Comparison of ENCODE assay signal across 13 mouse cellular contexts in genomic region chr14:52622184-52622583, GRCm38 (mm10).
DNase-seq lines count a peak whose midpoint lies in the region; ATAC-seq and TF ChIP-seq lines count a peak whose summit lies in the region.
"Had no signal": no experiment of that assay in that cellular context is flagged by ENCODE, and none has a peak within 500 bp of the region (broad histone marks: within the 10 kb centered on the region; RNA-seq: fewer than 3 reads in every experiment).

No protein-coding gene starts in this region.

- H3K4me3 ChIP-seq in ES-E14 (ENCODE audit: insufficient read depth in 1 of 2, low read depth in 1 of 2, low read length in 2 of 2, poor library complexity in 1 of 2, severe bottlenecking in 1 of 2) = no peak overlapping the region
- H3K4me3 ChIP-seq: embryonic facial prominence, embryonic 12.5 days; limb, embryonic 12.5 days had no signal

- no peaks in the 10 kb centered on the region for H3K9me3 ChIP-seq in ES-E14 (ENCODE audit: control insufficient read depth, insufficient read depth, low read depth, low read length)

- DNase-seq in kidney, postnatal 10 days = peak; percentile 14
- no peak for DNase-seq in kidney, postnatal 25 days
- DNase-seq in B cell, adult 2 months = peak; percentile 2 to 4
- DNase-seq in ES-E14 (ENCODE audit: low read depth, low spot score) = peak; percentile 39
- DNase-seq in urinary bladder, postnatal 25 days (ENCODE audit: low spot score) = no peak
- no peak for DNase-seq in lung, adult 18-20 months
- DNase-seq in urinary bladder, postnatal 4 days (ENCODE audit: low spot score in 2 of 2) = no peak
- DNase-seq: adrenal gland, adult 2 months; gastrocnemius, postnatal 14 days had no signal

- in situ Hi-C loops in ES-E14 (cut with MboI; ENCODE audit: low sequenced_read_pairs in 2 of 2, unreplicated experiment in 2 of 2) = no loop called here

- no peaks in the 10 kb centered on the region for H3K4me1 ChIP-seq in ES-E14 (ENCODE audit: control insufficient read depth in 2 of 2, insufficient read depth in 2 of 2, low read length in 2 of 2, poor library complexity in 1 of 2)
- H3K4me1 ChIP-seq: embryonic facial prominence, embryonic 12.5 days; limb, embryonic 12.5 days had no signal

- H3K36me3 ChIP-seq in ES-E14 (ENCODE audit: control insufficient read depth, insufficient read depth, low read length, poor library complexity, severe bottlenecking) = no peaks in the 10 kb centered on the region
- H3K36me3 ChIP-seq: embryonic facial prominence, embryonic 12.5 days; limb, embryonic 12.5 days had no signal

- no peak overlapping the region for H3K27ac ChIP-seq in ES-E14 (ENCODE audit: insufficient read depth, low read depth, low read length, poor library complexity, severe bottlenecking)
- H3K27ac ChIP-seq: embryonic facial prominence, embryonic 12.5 days; limb, embryonic 12.5 days had no signal

- peak; percentile 76 for ATAC-seq in megakaryocyte progenitor cell, adult 5-6 weeks (replicated peaks; ENCODE audit: poor library complexity)
- ATAC-seq: intestine, embryonic 16.5 days had no signal

- no peak overlapping the region for H3K9ac ChIP-seq in ES-E14 (ENCODE audit: insufficient read depth, low read depth, low read length, poor library complexity, severe bottlenecking)
- H3K9ac ChIP-seq: embryonic facial prominence, embryonic 12.5 days; limb, embryonic 12.5 days had no signal

TF ChIP-seq in ES-E14, 5 proteins besides CTCF, POLR2A, EP300 and RAD21:
- TF ChIP-seq MAFK (IDR thresholded peaks at IDR 0.05; ENCODE audit: insufficient read depth, low read depth, low read length) (no peak), CHD2 (IDR thresholded peaks at IDR 0.05; ENCODE audit: low read depth, low read length) (no peak), ZNF384 (IDR thresholded peaks at IDR 0.05; ENCODE audit: low read depth, low read length) (no peak), HCFC1 (IDR thresholded peaks at IDR 0.05; ENCODE audit: borderline replicate concordance, insufficient read depth, low read length) (no peak), ZC3H11A (IDR thresholded peaks at IDR 0.05; ENCODE audit: borderline replicate concordance, low read depth, low read length) (no peak)

Comparison
In these comparisons a context has a peak if more than half of its experiments do, and no peak if none do; other contexts are left out.
1. DNase-seq: peak in kidney, postnatal 10 days (single experiment), B cell, adult 2 months (2 of 2) and ES-E14 (single experiment); none in kidney, postnatal 25 days (0 of 2), urinary bladder, postnatal 25 days (single experiment), lung, adult 18-20 months (0 of 2) and urinary bladder, postnatal 4 days (0 of 2).